Comparison of ENCODE assay signal across 10 mouse cellular contexts in the genomic region with DNA sequence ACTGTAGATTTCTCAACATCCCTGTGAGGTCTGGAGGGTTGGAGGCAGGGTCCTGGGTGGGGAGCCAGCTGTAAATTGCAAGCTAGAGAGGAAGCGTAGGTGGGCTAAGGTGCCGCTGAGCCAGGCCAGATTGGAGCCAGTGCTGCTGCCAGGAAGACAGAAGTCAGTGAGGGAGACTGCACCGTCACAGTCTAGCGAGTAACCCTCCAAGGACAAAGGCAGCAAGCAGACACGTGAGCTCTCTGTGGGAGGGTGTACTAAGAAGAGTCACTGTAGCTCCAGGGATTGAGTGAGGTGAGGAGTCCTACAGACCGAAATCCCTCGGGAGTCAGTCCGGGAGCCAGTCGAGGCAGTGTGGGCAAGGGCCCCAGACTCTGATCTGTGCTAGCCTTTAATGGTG. TPM values are rescaled to one million over a fixed set of nuclear protein-coding genes. Genes with fewer than 3 reads are reported as not detected.
A peak's percentile ranks its signal among the peaks of the same experiment; 100 is the strongest.
DNase-seq lines count a peak whose midpoint lies in the region; ATAC-seq and TF ChIP-seq lines count a peak whose summit lies in the region.
"Had no signal": no experiment of that assay in that cellular context is flagged by ENCODE, and none has a peak within 500 bp of the region (broad histone marks: within the 10 kb centered on the region; RNA-seq: fewer than 3 reads in every experiment).

No protein-coding gene starts in this region.

- H3K9ac ChIP-seq in midbrain, embryonic 15.5 days: no peak overlapping the region
- peak overlapping the region; percentile 58 for H3K9ac ChIP-seq in heart, embryonic 13.5 days
- H3K9ac ChIP-seq: limb, embryonic 15.5 days had no signal

- no peak overlapping the region for H3K4me2 ChIP-seq in midbrain, embryonic 15.5 days
- no peak overlapping the region for H3K4me2 ChIP-seq in heart, embryonic 13.5 days
- H3K4me2 ChIP-seq: limb, embryonic 15.5 days had no signal

- no peak for TF ChIP-seq CTCF in thymus, adult 2 months (IDR thresholded peaks at IDR 0.05; ENCODE audit: borderline replicate concordance, control insufficient read depth, extremely low read depth, insufficient read depth, low read length, poor library complexity)

- TF ChIP-seq POLR2A in thymus, adult 2 months (IDR thresholded peaks at IDR 0.05; ENCODE audit: control insufficient read depth, extremely low read depth, insufficient read depth, low read length, poor library complexity): no peak

- peak; percentile 36 to 38 for DNase-seq in cerebellum, adult 18-20 months
- no peak for DNase-seq in cerebellum, postnatal 4 days (ENCODE audit: low spot score in 2 of 2)
- DNase-seq in midbrain, embryonic 10.5 days (ENCODE audit: low spot score): no peak
- DNase-seq in kidney, postnatal 10 days: peak; percentile 77
- DNase-seq in thymus, adult 2 months: no peak
- no peak for DNase-seq in ovary, adult 18-20 months (ENCODE audit: low spot score)

- no peak overlapping the region for H3K4me3 ChIP-seq in midbrain, embryonic 10.5 days
- no peak overlapping the region for H3K4me3 ChIP-seq in midbrain, embryonic 15.5 days
- H3K4me3 ChIP-seq in heart, embryonic 13.5 days: no peak overlapping the region
- no peak overlapping the region for H3K4me3 ChIP-seq in thymus, adult 2 months (ENCODE audit: control insufficient read depth, insufficient read depth, low read length)
- H3K4me3 ChIP-seq: limb, embryonic 15.5 days had no signal

- no peak for ATAC-seq in midbrain, embryonic 15.5 days (replicated peaks)
- no peak for ATAC-seq in heart, embryonic 13.5 days (ENCODE audit: extremely low read depth, insufficient number of reproducible peaks, low FRiP score, low TSS enrichment)
- ATAC-seq: inflammation-experienced regulatory T-cells, adult 6 months had no signal

- 0 out of 2 replicates have a peak overlapping the region, but pooled peaks have one; percentile 13 for H3K27ac ChIP-seq in midbrain, embryonic 10.5 days (replicated peaks)
- no peak overlapping the region for H3K27ac ChIP-seq in midbrain, embryonic 15.5 days
- peak overlapping the region; percentile 74 for H3K27ac ChIP-seq in heart, embryonic 13.5 days (replicated peaks)
- no peak overlapping the region for H3K27ac ChIP-seq in thymus, adult 2 months (ENCODE audit: control insufficient read depth, insufficient read depth, low read length)
- H3K27ac ChIP-seq: limb, embryonic 15.5 days had no signal

- WGBS in midbrain, embryonic 10.5 days: 77% methylated on average over 9 of the region's 9 CpGs
- 67% methylated on average over 9 of the region's 9 CpGs for WGBS in midbrain, embryonic 15.5 days
- WGBS in heart, embryonic 13.5 days: 72% methylated on average over 9 of the region's 9 CpGs
- 94% methylated on average over 9 of the region's 9 CpGs for WGBS in thymus, adult 2 months

- peaks cover 7% of the 10 kb centered on the region for H3K9me3 ChIP-seq in midbrain, embryonic 10.5 days (replicated peaks)
- no peaks in the 10 kb centered on the region for H3K9me3 ChIP-seq in midbrain, embryonic 15.5 days
- H3K9me3 ChIP-seq in heart, embryonic 13.5 days: peaks cover 3% of the 10 kb centered on the region; the same call in 1 of the 2 replicates
- H3K9me3 ChIP-seq: limb, embryonic 15.5 days had no signal

- H3K36me3 ChIP-seq in midbrain, embryonic 10.5 days: peaks cover 80% of the 10 kb centered on the region
- H3K36me3 ChIP-seq in midbrain, embryonic 15.5 days (replicated peaks): peaks cover 15% of the 10 kb centered on the region
- H3K36me3 ChIP-seq in heart, embryonic 13.5 days: peaks cover 65% of the 10 kb centered on the region
- H3K36me3 ChIP-seq in thymus, adult 2 months (ENCODE audit: control insufficient read depth, insufficient read depth, low read length): no peaks in the 10 kb centered on the region

- H3K4me1 ChIP-seq in midbrain, embryonic 10.5 days: peaks cover 56% of the 10 kb centered on the region
- peaks cover 25% of the 10 kb centered on the region for H3K4me1 ChIP-seq in midbrain, embryonic 15.5 days
- peaks cover 73% of the 10 kb centered on the region for H3K4me1 ChIP-seq in heart, embryonic 13.5 days
- H3K4me1 ChIP-seq in thymus, adult 2 months (replicated peaks; ENCODE audit: control insufficient read depth, insufficient read depth, low read length): peaks cover 28% of the 10 kb centered on the region

- H3K27me3 ChIP-seq in midbrain, embryonic 10.5 days (ENCODE audit: low read depth, poor library complexity, severe bottlenecking): peaks cover 10% of the 10 kb centered on the region
- no peaks in the 10 kb centered on the region for H3K27me3 ChIP-seq in midbrain, embryonic 15.5 days (replicated peaks)
- H3K27me3 ChIP-seq in heart, embryonic 13.5 days (replicated peaks): no peaks in the 10 kb centered on the region
- no peaks in the 10 kb centered on the region for H3K27me3 ChIP-seq in thymus, adult 2 months (ENCODE audit: control insufficient read depth, insufficient read depth, low read length)
- H3K27me3 ChIP-seq: limb, embryonic 15.5 days had no signal

RNA-seq across cellular contexts. Expression of a gene that starts 10.6 kb away (rescaled TPM):
- polyA plus RNA-seq in midbrain, embryonic 10.5 days (2016; fragmentation: Nextera tagmentation; extraction: Ambion mirVana): 4.2 and 5.5 TPM in 2 replicates
- 9.9 and 10.2 TPM in 2 replicates for polyA plus RNA-seq in midbrain, embryonic 15.5 days (2015; fragmentation: Nextera tagmentation; extraction: Ambion mirVana)
- polyA plus RNA-seq in heart, embryonic 13.5 days (2015; fragmentation: Nextera tagmentation; extraction: Ambion mirVana): 3.3 and 3.5 TPM in 2 replicates
- polyA plus RNA-seq in thymus, adult 2 months (2012; rRNA removed): 39.9 and 48.4 TPM in 2 replicates

RNA-seq across cellular contexts. Expression of a gene that starts 55.5 kb away (rescaled TPM):
- polyA plus RNA-seq in midbrain, embryonic 10.5 days (2016; fragmentation: Nextera tagmentation; extraction: Ambion mirVana): 7.6 and 9.5 TPM in 2 replicates
- 31.2 and 33.9 TPM in 2 replicates for polyA plus RNA-seq in midbrain, embryonic 15.5 days (2015; fragmentation: Nextera tagmentation; extraction: Ambion mirVana)
- 4.2 and 4.9 TPM in 2 replicates for polyA plus RNA-seq in heart, embryonic 13.5 days (2015; fragmentation: Nextera tagmentation; extraction: Ambion mirVana)
- 13.5 and 14.5 TPM in 2 replicates for polyA plus RNA-seq in thymus, adult 2 months (2012; rRNA removed)

RNA-seq across cellular contexts. Expression of a gene that starts 56.5 kb away (rescaled TPM):
- 46.3 and 49.7 TPM in 2 replicates for polyA plus RNA-seq in midbrain, embryonic 10.5 days (2016; fragmentation: Nextera tagmentation; extraction: Ambion mirVana)
- polyA plus RNA-seq in midbrain, embryonic 15.5 days (2015; fragmentation: Nextera tagmentation; extraction: Ambion mirVana): 26.3 and 28.6 TPM in 2 replicates
- 26.5 and 27.4 TPM in 2 replicates for polyA plus RNA-seq in heart, embryonic 13.5 days (2015; fragmentation: Nextera tagmentation; extraction: Ambion mirVana)
- polyA plus RNA-seq in thymus, adult 2 months (2012; rRNA removed): 15.4 and 17.9 TPM in 2 replicates

Comparison
In these comparisons a context has a peak if more than half of its experiments do, and no peak if none do; other contexts are left out.
1. DNase-seq: peak in cerebellum, adult 18-20 months (2 of 2) and kidney, postnatal 10 days (single experiment); none in cerebellum, postnatal 4 days (0 of 2), midbrain, embryonic 10.5 days (single experiment), thymus, adult 2 months (single experiment) and ovary, adult 18-20 months (single experiment).
2. H3K27ac ChIP-seq: peak in midbrain, embryonic 10.5 days (single experiment) and heart, embryonic 13.5 days (single experiment); none in midbrain, embryonic 15.5 days (single experiment) and thymus, adult 2 months (single experiment).